Mouse (Mus musculus) spleen, adult 2 months (tissue): ENCODE data around the gene Fxn. TPM values are rescaled to one million over a fixed set of nuclear protein-coding genes. Genes with fewer than 3 reads are reported as not detected.

Experiments used
- DNase-seq, 2 experiments: peaks; one replicate each; pipeline versions ENCODE4 v3.0.0 to v3.0.0-alpha.2; 2012 to 2021; ENCODE audit warnings: low spot score in 2 of 2, low read depth in 1 of 2
- H3K27ac ChIP-seq: fragments of 200-500 bp; 2 replicates; pipeline ENCODE4 v1.5.1; 2012; ENCODE audit warnings: low read length, inconsistent platforms; ENCODE audit not compliant: insufficient read depth
- H3K27me3 ChIP-seq: fragments of 200-500 bp; 2 replicates; pipeline ENCODE4 v1.6.1; 2012; ENCODE audit warnings: mild to moderate bottlenecking, moderate library complexity, low read length, inconsistent platforms; ENCODE audit not compliant: control insufficient read depth, insufficient read depth
- H3K36me3 ChIP-seq: fragments of 200-500 bp; 2 replicates; pipeline ENCODE4 v1.6.1; 2012; ENCODE audit warnings: mild to moderate bottlenecking, low read length, inconsistent platforms; ENCODE audit not compliant: control insufficient read depth, insufficient read depth
- H3K4me1 ChIP-seq: fragments of 200-500 bp; 2 replicates; pipeline ENCODE4 v1.6.1; 2011; ENCODE audit warnings: inconsistent platforms; ENCODE audit not compliant: control insufficient read depth, insufficient read depth, insufficient read length
- H3K4me3 ChIP-seq: fragments of 200-500 bp; 2 replicates; pipeline ENCODE4 v1.5.1; 2011; ENCODE audit warnings: mild to moderate bottlenecking, inconsistent platforms; ENCODE audit not compliant: insufficient read depth, insufficient read length; ENCODE audit errors: extremely low read depth
- CTCF ChIP-seq: fragments of 200-500 bp; IDR thresholded peaks from 2 replicates; pipeline ENCODE4 v1.5.1; 2011; ENCODE audit warnings: mild to moderate bottlenecking, inconsistent platforms; ENCODE audit not compliant: insufficient read depth, insufficient read length, insufficient replicate concordance; ENCODE audit errors: extremely low read depth
- POLR2A ChIP-seq: fragments of 200-500 bp; IDR thresholded peaks from 2 replicates; pipeline ENCODE4 v1.6.1; 2011; ENCODE audit warnings: low read depth, low read length, inconsistent platforms
- WGBS: fragments of 180-500 bp; shearing (Covaris S2); methylation state at CpG from one replicate; pipeline ENCODE4 v1.1.7; 2018; 5-methylcytosine and 5-hydroxymethylcytosine counted together
- polyA plus RNA-seq: library from polyadenylated mRNA; depleted of rRNA; stranded (reverse); fragments of >200 nt; gene quantifications from 2 replicates; pipeline ENCODE4 v1.2.3, GENCODE M21; 2012

Gene Fxn
- polyA plus RNA-seq, 1 experiment: 6.2 TPM

DNA sequence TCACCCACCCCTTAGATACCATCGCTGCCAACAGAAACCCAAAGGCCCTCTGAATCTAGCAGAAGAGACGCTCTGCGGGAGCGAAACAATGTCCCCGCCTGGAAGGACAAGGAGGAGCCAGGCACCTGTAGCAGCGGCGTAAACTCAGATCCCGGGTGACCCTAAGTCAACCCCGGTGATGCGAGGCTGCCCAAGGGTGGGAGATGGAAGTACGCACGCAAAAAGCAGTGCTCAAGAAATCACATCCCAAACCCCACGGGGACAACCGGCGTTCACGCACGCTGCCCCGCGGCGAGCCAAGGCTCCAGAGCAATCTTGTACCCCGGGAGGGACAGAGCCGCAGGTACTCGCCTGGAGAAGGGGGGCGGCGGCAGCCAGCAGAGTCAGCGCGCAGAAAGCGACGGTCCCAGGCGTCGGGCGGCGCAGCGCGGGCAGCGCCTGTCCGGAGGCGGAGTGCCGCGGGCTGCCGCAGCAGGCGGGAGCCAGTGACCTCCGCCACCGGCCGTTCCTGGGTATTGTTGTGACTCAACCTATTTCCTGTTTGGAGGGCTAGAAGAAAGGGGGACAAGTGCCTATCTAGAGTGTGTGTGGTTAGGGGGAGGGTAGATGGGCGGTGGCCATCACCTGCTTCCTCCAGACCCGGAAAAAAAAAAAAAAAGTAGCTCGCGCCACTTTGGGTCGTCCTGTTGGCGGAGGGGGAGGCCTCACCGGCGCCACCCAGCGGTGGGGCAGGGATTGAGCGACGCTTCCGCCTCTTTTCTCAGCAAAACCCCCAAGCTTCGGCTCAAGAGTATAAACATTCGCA, 55.7 kb downstream of the Fxn start, which contains the start of gene Tjp2:
Gene Tjp2, minus strand, starts transcription at position 531 of the 805 bp plus-strand sequence.
- H3K27me3 ChIP-seq: no peaks in the 10 kb centered on the region
- DNase-seq: peak; percentile 13 to 25
- H3K4me1 ChIP-seq: no peaks in the 10 kb centered on the region; the same call in 1 of the 2 replicates
- no peaks in the 10 kb centered on the region for H3K36me3 ChIP-seq
- 2% methylated on average over 59 of the region's 59 CpGs for WGBS
- TF ChIP-seq POLR2A: no peak
- peak; percentile 56; the same call in 1 of the 2 replicates for TF ChIP-seq CTCF
- no peak within 1 kb of the TSS for H3K27ac ChIP-seq
- H3K4me3 ChIP-seq: peak within 1 kb of the TSS; percentile 41; the same call in 1 of the 2 replicates

GRCm38 (mm10) chr19:24223851-24224251, 56.6 kb downstream of the Fxn start:
- no peaks in the 10 kb centered on the region for H3K27me3 ChIP-seq
- no peak for DNase-seq
- no peak overlapping the region for H3K27ac ChIP-seq
- H3K4me3 ChIP-seq: no peak overlapping the region
- H3K36me3 ChIP-seq: no peaks in the 10 kb centered on the region
- H3K4me1 ChIP-seq: no peaks in the 10 kb centered on the region; the same call in 1 of the 2 replicates
- TF ChIP-seq POLR2A (no peak), CTCF (no peak)
- 81% methylated on average over 11 of the region's 11 CpGs for WGBS

GRCm38 (mm10) chr19:24221455-24221854, 59.0 kb downstream of the Fxn start:
- Histone ChIP-seq H3K4me1 (no peaks in the 10 kb centered on the region; the same call in 1 of the 2 replicates), H3K36me3 (no peaks in the 10 kb centered on the region), H3K27ac (no peak overlapping the region), H3K4me3 (no peak overlapping the region), H3K27me3 (no peaks in the 10 kb centered on the region)
- TF ChIP-seq POLR2A (no peak), CTCF (no peak)
- WGBS: 72% methylated on average over 4 of the region's 4 CpGs
- no peak for DNase-seq

- no peaks in the 10 kb centered on the region; the same call in 1 of the 2 replicates for H3K4me1 ChIP-seq
- 34% methylated on average over 14 of the region's 14 CpGs for WGBS
- no peaks in the 10 kb centered on the region for H3K27me3 ChIP-seq
- no peak for DNase-seq
- no peak for TF ChIP-seq CTCF
- TF ChIP-seq POLR2A: no peak
- H3K4me3 ChIP-seq: no peak overlapping the region
- H3K36me3 ChIP-seq: no peaks in the 10 kb centered on the region
- no peak overlapping the region for H3K27ac ChIP-seq
Observed at GRCm38 (mm10) chr19:24220795-24221445, 59.5 kb downstream of the Fxn start.

GRCm38 (mm10) chr19:24219011-24219410, 61.4 kb downstream of the Fxn start:
- WGBS: 88% methylated on average over 9 of the region's 9 CpGs
- H3K36me3 ChIP-seq: no peaks in the 10 kb centered on the region
- H3K27ac ChIP-seq: no peak overlapping the region
- no peak overlapping the region for H3K4me3 ChIP-seq
- DNase-seq: no peak
- no peaks in the 10 kb centered on the region for H3K27me3 ChIP-seq
- H3K4me1 ChIP-seq: no peaks in the 10 kb centered on the region
- TF ChIP-seq CTCF: no peak
- no peak for TF ChIP-seq POLR2A

- Histone ChIP-seq H3K4me3 (no peak overlapping the region), H3K36me3 (no peaks in the 10 kb centered on the region), H3K4me1 (no peaks in the 10 kb centered on the region), H3K27me3 (no peaks in the 10 kb centered on the region), H3K27ac (no peak overlapping the region)
- TF ChIP-seq CTCF: no peak
- TF ChIP-seq POLR2A: no peak
- DNase-seq: no peak
- WGBS: 45% methylated on average over 2 of the region's 2 CpGs
Observed at GRCm38 (mm10) chr19:24218291-24218690, 62.1 kb downstream of the Fxn start.
